Mouse (Mus musculus) heart, embryonic 10.5 days (tissue): ENCODE measurements around the gene Sox6. TPM values are rescaled to one million over a fixed set of nuclear protein-coding genes. Genes with fewer than 3 reads are reported as not detected.

Experiments used
- DNase-seq: peaks from one replicate; pipeline ENCODE4 v3.0.0-alpha.2; 2017; ENCODE audit warnings: low spot score
- H3K27ac ChIP-seq: fragments of 300-500 bp; sonication (generic); 2 replicates; pipeline ENCODE4 v1.5.1; 2016; ENCODE audit warnings: mild to moderate bottlenecking
- H3K27me3 ChIP-seq: fragments of 300-500 bp; sonication (generic); 2 replicates; pipeline ENCODE4 v1.6.1; 2016; ENCODE audit warnings: mild to moderate bottlenecking; ENCODE audit not compliant: poor library complexity, insufficient read depth, severe bottlenecking
- H3K36me3 ChIP-seq: fragments of 300-500 bp; sonication (generic); 2 replicates; pipeline ENCODE4 v1.6.1; 2016; ENCODE audit warnings: mild to moderate bottlenecking, moderate library complexity
- H3K4me1 ChIP-seq: fragments of 300-500 bp; sonication (generic); 2 replicates; pipeline ENCODE4 v1.6.1; 2016; ENCODE audit warnings: mild to moderate bottlenecking
- H3K4me3 ChIP-seq: fragments of 300-500 bp; sonication (generic); 2 replicates; pipeline ENCODE4 v1.5.1; 2016; ENCODE audit warnings: mild to moderate bottlenecking, moderate library complexity
- H3K9me3 ChIP-seq: fragments of 300-500 bp; sonication (generic); 2 replicates; pipeline ENCODE4 v1.6.1; 2016; ENCODE audit warnings: mild to moderate bottlenecking, moderate library complexity
- WGBS: fragments of 180-500 bp; shearing (Covaris S2); methylation state at CpG from one replicate; pipeline ENCODE4 v1.1.7; 2016; 5-methylcytosine and 5-hydroxymethylcytosine counted together
- polyA plus RNA-seq: library from polyadenylated mRNA; unstranded; fragments of >200 nt; fragmentation: Nextera tagmentation; extraction: Ambion mirVana; gene quantifications from 2 replicates; pipeline ENCODE4 v1.2.1, GENCODE M21; 2016

Gene Sox6
- polyA plus RNA-seq, 1 experiment from 2014 or later, result 30.9 TPM

- WGBS, result 81% methylated on average over 7 of the region's 7 CpGs
- no peak for DNase-seq
- no peaks in the 10 kb centered on the region for H3K36me3 ChIP-seq
- no peak overlapping the region for H3K4me3 ChIP-seq
- H3K4me1 ChIP-seq, result peaks cover 15% of the 10 kb centered on the region
- no peaks in the 10 kb centered on the region for H3K27me3 ChIP-seq
- H3K27ac ChIP-seq, result no peak overlapping the region
- no peaks in the 10 kb centered on the region for H3K9me3 ChIP-seq
Observed at GRCm38 (mm10) chr7:115747541-115747940, 291.1 kb downstream of the Sox6 start.

DNA sequence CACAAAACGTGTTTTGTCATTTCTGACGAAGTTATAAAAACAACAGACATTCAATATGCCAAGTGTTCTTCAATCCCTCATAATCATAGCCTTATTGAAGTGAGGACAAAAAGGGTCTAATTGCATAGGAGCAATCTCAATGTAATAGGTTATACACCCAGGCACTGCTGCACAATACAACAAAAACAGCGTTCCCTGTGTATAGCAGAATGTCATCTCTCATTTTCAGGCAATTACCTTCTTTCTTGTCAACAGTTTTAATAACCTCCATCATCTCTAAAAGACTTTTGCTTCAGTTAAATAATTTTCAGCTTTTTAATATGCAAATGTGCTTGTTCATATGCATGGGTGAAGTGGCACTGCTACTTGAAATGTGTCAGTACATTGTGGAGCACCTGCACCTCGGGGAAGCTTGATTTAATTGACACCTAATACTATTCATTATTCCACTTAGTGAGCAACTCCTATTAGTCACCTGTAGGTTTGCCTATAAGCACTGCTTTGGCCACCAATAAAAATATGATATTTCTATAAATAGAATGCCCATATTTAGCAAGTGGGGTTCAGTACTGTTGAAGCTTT lies 292.8 kb downstream of the Sox6 start:
- Histone ChIP-seq H3K27me3 (no peaks in the 10 kb centered on the region), H3K36me3 (no peaks in the 10 kb centered on the region), H3K27ac (no peak overlapping the region), H3K9me3 (no peaks in the 10 kb centered on the region), H3K4me1 (peaks cover 7% of the 10 kb centered on the region; the same call in 1 of the 2 replicates), H3K4me3 (no peak overlapping the region)
- WGBS, result 83% methylated on average over 4 of the region's 4 CpGs
- no peak for DNase-seq

- H3K27ac ChIP-seq, result no peak overlapping the region
- 85% methylated on average over 7 of the region's 7 CpGs for WGBS
- H3K9me3 ChIP-seq, result no peaks in the 10 kb centered on the region
- H3K36me3 ChIP-seq, result no peaks in the 10 kb centered on the region
- no peak for DNase-seq
- H3K4me3 ChIP-seq, result no peak overlapping the region
- no peaks in the 10 kb centered on the region for H3K27me3 ChIP-seq
- no peaks in the 10 kb centered on the region; the same call in 1 of the 2 replicates for H3K4me1 ChIP-seq
Observed at GRCm38 (mm10) chr7:115734137-115734536, 304.5 kb downstream of the Sox6 start.

DNA sequence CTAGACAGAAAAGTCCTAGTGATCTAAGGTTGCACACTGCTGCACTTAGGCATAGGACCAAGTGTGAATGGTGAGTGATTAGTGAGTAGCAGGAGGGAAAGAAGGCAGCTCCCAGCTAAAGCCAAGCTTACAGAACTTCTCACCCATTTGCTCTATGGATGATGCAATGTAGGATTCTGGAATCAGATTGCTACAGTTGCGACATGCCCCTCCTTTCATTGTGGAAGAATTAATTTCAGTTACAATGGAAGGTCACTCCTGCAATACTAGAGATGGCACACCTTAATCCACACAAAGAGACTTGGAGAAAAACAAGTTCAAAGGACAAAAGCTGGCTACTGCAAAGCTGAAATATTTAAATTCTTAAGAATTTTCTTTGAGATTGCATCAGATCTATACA lies 305.8 kb downstream of the Sox6 start:
- WGBS, result 79% methylated on average over 1 of the region's 1 CpGs
- no peak for DNase-seq
- H3K9me3 ChIP-seq, result no peaks in the 10 kb centered on the region

DNA sequence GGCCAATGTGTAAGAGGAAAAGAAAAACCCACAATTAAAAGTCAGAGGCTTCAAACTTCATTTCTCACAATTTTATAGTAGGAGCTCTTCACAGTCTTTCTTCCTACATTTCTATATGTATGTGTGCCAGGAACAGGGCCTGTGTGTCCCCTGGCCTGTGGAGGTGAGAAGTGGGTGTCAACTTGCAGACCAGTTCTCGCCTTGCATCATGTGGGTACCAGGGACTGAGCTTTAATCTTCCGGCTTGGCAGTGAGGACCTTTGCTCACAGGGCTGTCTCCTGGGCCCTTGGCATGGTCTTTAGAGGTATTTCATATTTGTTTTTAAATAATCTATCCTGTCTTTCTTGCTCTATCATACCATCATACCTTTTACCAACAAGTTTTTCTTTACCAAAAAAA lies 311.8 kb downstream of the Sox6 start:
- no peak overlapping the region for H3K4me3 ChIP-seq
- no peaks in the 10 kb centered on the region for H3K9me3 ChIP-seq
- no peak for DNase-seq
- H3K4me1 ChIP-seq, result peaks cover 16% of the 10 kb centered on the region
- no peaks in the 10 kb centered on the region for H3K27me3 ChIP-seq
- 49% methylated on average over 2 of the region's 2 CpGs for WGBS
- H3K27ac ChIP-seq, result no peak overlapping the region
- H3K36me3 ChIP-seq, result no peaks in the 10 kb centered on the region

More for the DNA sequence above, 305.8 kb downstream of the Sox6 start:
- Histone ChIP-seq H3K27me3 (no peaks in the 10 kb centered on the region), H3K36me3 (no peaks in the 10 kb centered on the region), H3K4me1 (no peaks in the 10 kb centered on the region; the same call in 1 of the 2 replicates), H3K27ac (no peak overlapping the region), H3K4me3 (no peak overlapping the region)

- peaks cover 25% of the 10 kb centered on the region for H3K4me1 ChIP-seq
- H3K27me3 ChIP-seq, result no peaks in the 10 kb centered on the region
- no peaks in the 10 kb centered on the region for H3K36me3 ChIP-seq
- 80% methylated on average over 2 of the region's 2 CpGs for WGBS
- no peak overlapping the region for H3K4me3 ChIP-seq
- no peaks in the 10 kb centered on the region for H3K9me3 ChIP-seq
- no peak overlapping the region for H3K27ac ChIP-seq
- DNase-seq, result no peak
Observed at GRCm38 (mm10) chr7:115724404-115724803, 314.2 kb downstream of the Sox6 start.

DNA sequence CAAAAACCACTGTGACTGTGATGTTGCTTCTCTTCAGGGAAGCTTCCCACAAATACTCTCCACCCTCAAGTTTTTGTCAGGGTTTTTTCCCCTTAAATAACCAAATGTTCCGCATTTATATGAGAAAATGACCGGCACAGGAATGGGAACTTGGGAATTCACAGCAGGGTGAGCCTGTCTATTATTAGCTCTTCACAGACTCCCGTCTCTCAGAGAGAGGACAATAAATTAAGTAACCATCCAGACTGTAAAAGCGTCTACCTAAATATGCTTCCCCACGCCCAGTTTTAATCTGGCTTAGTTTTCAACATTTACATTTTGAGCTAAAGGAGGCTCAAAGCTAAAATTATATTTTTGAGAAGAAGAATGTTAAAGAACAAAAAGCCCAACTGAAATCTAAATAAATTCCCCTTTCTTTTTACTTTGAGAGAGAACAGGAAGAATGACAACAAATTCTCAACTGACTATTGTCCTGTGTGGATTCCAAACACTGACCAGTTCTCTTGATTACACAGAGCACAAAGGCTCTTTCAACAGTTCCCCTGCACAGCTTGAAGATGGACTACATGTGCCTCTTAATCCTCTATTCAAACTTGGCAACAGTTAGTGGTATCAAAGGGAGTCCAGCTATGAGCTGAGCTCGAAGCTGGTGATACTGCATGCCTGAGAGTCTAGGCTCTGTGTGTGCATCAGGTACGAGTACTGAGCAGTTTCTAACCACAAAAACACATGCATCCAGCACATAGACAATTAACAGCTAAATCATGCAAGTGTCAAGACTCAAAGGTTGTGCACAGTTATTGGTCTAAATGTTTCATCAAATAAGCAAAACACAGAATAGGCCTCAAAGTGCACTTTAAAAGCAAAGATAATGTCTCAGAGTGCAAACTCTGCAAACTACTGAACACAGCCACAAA lies 316.7 kb downstream of the Sox6 start:
- Histone ChIP-seq H3K36me3 (no peaks in the 10 kb centered on the region), H3K4me3 (no peak overlapping the region), H3K27ac (peak overlapping the region; percentile 48; the same call in 1 of the 2 replicates), H3K9me3 (no peaks in the 10 kb centered on the region), H3K27me3 (no peaks in the 10 kb centered on the region), H3K4me1 (peaks cover 25% of the 10 kb centered on the region)
- no peak for DNase-seq
- WGBS, result 29% methylated on average over 7 of the region's 7 CpGs

DNA sequence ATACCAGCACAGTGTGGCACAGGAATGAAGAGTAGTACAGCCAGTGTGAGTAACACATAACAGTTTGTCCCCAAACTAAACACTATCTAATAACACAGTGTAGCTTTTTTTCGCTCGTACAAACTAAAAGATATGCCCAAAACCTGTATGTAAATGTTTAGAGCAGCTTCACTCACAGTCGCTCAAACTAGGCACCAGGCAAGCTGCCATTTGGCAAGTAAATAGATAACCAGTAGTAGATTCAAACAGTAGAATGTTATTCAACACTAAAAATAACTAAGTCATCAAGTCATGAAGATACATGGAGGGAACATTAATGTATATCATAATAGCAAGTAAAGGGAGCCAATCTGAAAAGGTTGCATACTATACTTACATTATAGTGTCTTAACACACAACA lies 318.8 kb downstream of the Sox6 start:
- 90% methylated on average over 3 of the region's 3 CpGs for WGBS
- Histone ChIP-seq H3K4me1 (peaks cover 25% of the 10 kb centered on the region), H3K4me3 (no peak overlapping the region), H3K27ac (no peak overlapping the region), H3K36me3 (no peaks in the 10 kb centered on the region), H3K27me3 (no peaks in the 10 kb centered on the region), H3K9me3 (no peaks in the 10 kb centered on the region)
- DNase-seq, result no peak

- no peaks in the 10 kb centered on the region for H3K27me3 ChIP-seq
- no peaks in the 10 kb centered on the region for H3K9me3 ChIP-seq
- H3K27ac ChIP-seq, result peak overlapping the region; percentile 29; the same call in 1 of the 2 replicates
- H3K4me1 ChIP-seq, result peaks cover 31% of the 10 kb centered on the region
- DNase-seq, result peak; percentile 76
- 6% methylated on average over 2 of the region's 2 CpGs for WGBS
- H3K36me3 ChIP-seq, result no peaks in the 10 kb centered on the region
- H3K4me3 ChIP-seq, result no peak overlapping the region
Observed at GRCm38 (mm10) chr7:115706141-115706540, 332.5 kb downstream of the Sox6 start.

DNA sequence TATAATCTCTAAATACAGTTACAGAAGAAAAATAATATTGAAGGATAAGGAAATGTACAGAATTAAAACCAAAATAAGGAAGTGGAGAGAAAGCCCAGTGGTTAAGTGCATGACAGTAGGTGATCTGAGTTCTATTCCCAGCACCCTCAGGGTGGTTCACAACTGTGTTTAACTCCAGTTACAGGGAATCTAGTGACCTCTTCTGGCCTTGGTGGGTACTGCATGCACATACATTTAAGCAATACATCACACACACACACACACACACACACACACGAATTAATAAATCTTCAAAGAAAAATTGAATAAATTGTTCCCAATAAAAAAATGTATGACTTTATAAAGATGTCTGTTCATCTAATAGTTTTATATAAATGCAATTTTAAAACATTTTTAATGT lies 340.5 kb downstream of the Sox6 start:
- no peaks in the 10 kb centered on the region for H3K9me3 ChIP-seq
- no peaks in the 10 kb centered on the region for H3K36me3 ChIP-seq
- no peak overlapping the region for H3K4me3 ChIP-seq
- peaks cover 12% of the 10 kb centered on the region for H3K4me1 ChIP-seq
- no peaks in the 10 kb centered on the region for H3K27me3 ChIP-seq
- DNase-seq, result no peak
- no peak overlapping the region for H3K27ac ChIP-seq
- WGBS, result 78% methylated on average over 1 of the region's 1 CpGs

DNA sequence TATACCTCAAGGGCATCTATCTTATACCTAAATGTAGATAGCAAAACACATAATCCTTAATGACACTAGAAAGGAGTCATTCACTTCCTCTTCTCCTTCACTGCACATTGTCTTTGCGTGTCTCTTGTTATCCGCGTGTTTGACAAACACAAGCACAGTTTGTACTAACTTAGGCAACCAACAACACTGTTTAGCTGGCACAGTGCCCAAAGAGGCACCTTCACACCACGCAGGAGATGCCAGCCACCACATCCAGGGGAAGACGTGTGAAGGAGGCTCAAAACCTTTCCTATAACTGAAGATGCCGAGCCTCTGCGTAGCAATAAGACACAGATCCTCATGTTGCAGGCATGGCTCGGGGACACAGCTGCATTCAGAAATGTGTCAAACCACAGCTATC lies 345.4 kb downstream of the Sox6 start:
- 61% methylated on average over 8 of the region's 8 CpGs for WGBS
- H3K4me3 ChIP-seq, result no peak overlapping the region
- H3K9me3 ChIP-seq, result no peaks in the 10 kb centered on the region
- H3K4me1 ChIP-seq, result peaks cover 7% of the 10 kb centered on the region; the same call in 1 of the 2 replicates
- no peaks in the 10 kb centered on the region for H3K36me3 ChIP-seq
- H3K27me3 ChIP-seq, result no peaks in the 10 kb centered on the region
- no peak for DNase-seq
- no peak overlapping the region for H3K27ac ChIP-seq

- no peak overlapping the region for H3K4me3 ChIP-seq
- H3K9me3 ChIP-seq, result no peaks in the 10 kb centered on the region
- H3K27me3 ChIP-seq, result no peaks in the 10 kb centered on the region
- WGBS, result 79% methylated on average over 4 of the region's 4 CpGs
- no peak for DNase-seq
- H3K36me3 ChIP-seq, result no peaks in the 10 kb centered on the region
- no peak overlapping the region for H3K27ac ChIP-seq
- peaks cover 7% of the 10 kb centered on the region; the same call in 1 of the 2 replicates for H3K4me1 ChIP-seq
Observed at GRCm38 (mm10) chr7:115691091-115691490, 347.5 kb downstream of the Sox6 start.

DNA sequence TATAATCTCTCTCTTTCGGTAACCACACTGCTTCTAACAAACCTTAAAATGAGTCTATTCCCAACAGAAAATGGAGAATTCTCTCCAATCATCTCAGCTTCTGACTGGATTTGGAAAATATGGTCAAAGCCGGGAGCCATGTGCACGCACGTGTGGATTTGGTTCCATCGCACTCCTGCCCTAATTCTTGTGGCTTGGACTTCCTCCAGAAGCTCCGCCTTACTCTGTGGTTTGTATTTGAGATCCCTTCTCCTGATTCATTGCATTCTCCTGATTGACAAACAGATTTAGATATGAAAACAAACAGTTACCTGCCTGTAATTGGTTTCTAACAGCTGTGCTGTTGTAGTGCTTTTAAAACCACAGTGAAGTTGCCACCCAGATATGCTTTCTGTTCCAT lies 351.9 kb downstream of the Sox6 start:
- H3K27ac ChIP-seq, result no peak overlapping the region
- no peak overlapping the region for H3K4me3 ChIP-seq
- H3K9me3 ChIP-seq, result no peaks in the 10 kb centered on the region
- no peaks in the 10 kb centered on the region for H3K36me3 ChIP-seq
- no peak for DNase-seq
- H3K4me1 ChIP-seq, result no peaks in the 10 kb centered on the region
- no peaks in the 10 kb centered on the region for H3K27me3 ChIP-seq
- 92% methylated on average over 6 of the region's 6 CpGs for WGBS
